Mouse (Mus musculus) T-cell, adult 2 months (primary cell): ENCODE results near the gene Gm45062.
"Not testable (repeated sequence)": the region's sequence is repeated elsewhere in the genome, so short reads cannot be mapped to it uniquely, and the experiment has no call there.

Experiments used
- DNase-seq: peaks from one replicate; pipeline ENCODE4 v3.0.0; 2022; ENCODE audit warnings: low spot score

The Gm45062 gene

GRCm38 (mm10) chr6:8509551-8509950 is 250.3 kb downstream of the Gm45062 start, which contains the start of gene Glcci1:
Gene Glcci1 (plus strand): TSS chr6:8509600.
- no peak for DNase-seq

GRCm38 (mm10) chr6:8509961-8510863 is 251.0 kb downstream of the Gm45062 start:
- DNase-seq: peak; percentile 45

DNA sequence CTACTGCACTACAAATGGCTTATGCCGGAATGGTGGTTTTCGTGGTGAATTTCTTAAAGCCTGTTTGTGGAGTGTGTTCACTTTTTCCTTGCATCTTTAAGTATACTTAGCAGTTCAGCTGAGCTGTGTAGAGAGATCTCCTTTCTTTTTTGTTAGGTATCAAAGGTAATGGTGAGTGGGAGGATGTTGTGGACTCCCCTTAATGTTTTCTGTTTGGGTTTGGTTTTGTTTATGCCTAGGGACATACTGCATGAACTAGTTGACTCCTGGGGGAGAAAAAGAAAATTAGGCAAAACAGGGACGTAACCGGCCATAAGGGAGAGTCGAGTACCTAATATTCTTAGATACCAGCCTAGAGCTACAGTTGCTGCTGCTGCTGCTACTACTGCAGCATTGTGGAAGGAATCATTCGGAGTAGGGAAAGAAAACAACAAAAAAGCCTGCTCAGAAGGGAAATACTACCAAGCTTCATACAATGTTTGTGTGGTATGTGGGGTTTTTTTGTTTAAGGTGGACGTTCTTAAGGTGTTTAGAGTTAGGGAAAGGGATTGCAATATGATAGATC is 251.7 kb downstream of the Gm45062 start:
- peak; percentile 30 for DNase-seq

GRCm38 (mm10) chr6:8511447-8511846 is 252.2 kb downstream of the Gm45062 start:
- DNase-seq: no peak

GRCm38 (mm10) chr6:8512416-8512815 is 253.2 kb downstream of the Gm45062 start:
- peak; percentile 50 for DNase-seq

DNA sequence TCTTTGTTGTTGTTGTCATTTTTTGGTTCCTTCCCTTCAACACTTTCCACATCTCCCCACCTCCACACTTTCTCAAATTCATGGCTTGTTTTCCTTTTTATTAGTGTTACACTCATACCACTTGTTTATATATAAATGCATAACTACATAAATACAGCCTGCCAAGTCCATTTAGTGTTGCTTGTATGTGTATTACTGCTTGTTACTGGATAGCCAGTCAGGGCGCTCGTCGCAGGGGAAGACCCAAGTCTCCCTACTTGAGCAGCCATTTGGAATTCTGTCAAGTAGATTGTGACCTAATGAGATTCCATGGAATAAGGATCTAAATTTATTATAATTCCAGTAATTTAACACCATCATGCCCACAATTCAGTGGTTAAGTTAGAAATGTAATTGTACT is 260.4 kb downstream of the Gm45062 start:
- no peak for DNase-seq

GRCm38 (mm10) chr6:8521231-8521630 is 262.0 kb downstream of the Gm45062 start:
- DNase-seq: no peak

GRCm38 (mm10) chr6:8524717-8525116 is 265.5 kb downstream of the Gm45062 start:
- no peak for DNase-seq

DNA sequence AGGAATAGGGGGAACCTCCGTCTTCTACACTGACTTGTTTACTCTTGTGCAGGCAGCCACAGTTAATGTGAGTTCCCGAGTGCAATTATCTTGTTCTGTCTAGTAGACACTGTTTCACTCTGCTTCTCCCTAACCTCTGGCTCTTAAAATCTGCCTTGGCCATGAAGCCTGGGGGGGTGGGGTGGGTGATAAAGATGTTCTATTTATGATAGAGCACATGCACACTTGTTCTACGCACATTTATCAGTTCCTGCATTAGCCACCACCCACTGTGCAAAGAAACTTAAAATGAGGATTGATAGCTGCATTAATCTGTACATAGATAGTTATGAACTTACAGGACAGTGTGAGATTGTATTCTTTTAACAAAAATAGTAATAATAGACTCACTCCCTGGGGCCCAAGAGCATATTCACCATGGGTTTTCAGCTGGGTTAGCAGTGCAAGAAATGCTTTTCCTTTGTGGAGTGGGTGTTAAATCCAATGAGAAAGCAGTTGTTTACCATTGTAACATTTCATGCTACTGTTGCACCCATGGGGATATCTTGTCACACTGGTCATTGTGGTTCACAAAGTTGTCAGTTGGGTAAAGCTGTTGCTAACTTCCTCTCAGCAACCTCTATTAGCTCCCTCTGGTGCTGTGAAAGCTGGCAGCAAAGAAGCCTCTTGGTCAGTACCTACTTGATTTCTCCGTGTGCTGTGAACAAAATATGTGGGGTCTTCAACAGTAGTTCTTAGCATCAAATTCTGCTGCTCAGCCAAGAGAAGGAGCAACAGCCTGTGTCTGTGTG is 272.0 kb downstream of the Gm45062 start:
- no peak for DNase-seq

GRCm38 (mm10) chr6:8536944-8537343 is 277.7 kb downstream of the Gm45062 start:
- DNase-seq: no peak

GRCm38 (mm10) chr6:8541531-8541930 is 282.3 kb downstream of the Gm45062 start:
- DNase-seq: not testable (repeated sequence)

- no peak for DNase-seq
Measured at GRCm38 (mm10) chr6:8544822-8545221, 285.6 kb downstream of the Gm45062 start.

DNA sequence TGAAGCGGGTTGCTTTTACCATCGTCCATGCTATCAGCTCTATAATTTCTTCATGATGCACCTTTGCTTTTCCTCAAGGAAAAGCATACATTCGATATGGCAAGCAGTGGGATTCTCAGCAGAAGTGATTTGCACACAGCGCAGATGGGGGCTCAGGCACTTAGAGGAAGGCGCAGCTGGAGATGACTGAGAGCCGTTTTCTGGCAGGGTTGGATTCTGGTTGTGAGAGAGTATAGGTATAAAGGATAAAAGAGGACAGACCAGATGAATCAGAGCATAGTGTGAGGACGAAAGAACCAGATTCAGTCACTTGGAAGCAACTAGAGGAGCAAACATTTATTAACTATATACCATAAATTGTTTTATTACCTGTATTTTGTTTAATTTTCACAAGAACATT is 286.5 kb downstream of the Gm45062 start:
- no peak for DNase-seq

GRCm38 (mm10) chr6:8551155-8551554 is 291.9 kb downstream of the Gm45062 start:
- no peak for DNase-seq

DNA sequence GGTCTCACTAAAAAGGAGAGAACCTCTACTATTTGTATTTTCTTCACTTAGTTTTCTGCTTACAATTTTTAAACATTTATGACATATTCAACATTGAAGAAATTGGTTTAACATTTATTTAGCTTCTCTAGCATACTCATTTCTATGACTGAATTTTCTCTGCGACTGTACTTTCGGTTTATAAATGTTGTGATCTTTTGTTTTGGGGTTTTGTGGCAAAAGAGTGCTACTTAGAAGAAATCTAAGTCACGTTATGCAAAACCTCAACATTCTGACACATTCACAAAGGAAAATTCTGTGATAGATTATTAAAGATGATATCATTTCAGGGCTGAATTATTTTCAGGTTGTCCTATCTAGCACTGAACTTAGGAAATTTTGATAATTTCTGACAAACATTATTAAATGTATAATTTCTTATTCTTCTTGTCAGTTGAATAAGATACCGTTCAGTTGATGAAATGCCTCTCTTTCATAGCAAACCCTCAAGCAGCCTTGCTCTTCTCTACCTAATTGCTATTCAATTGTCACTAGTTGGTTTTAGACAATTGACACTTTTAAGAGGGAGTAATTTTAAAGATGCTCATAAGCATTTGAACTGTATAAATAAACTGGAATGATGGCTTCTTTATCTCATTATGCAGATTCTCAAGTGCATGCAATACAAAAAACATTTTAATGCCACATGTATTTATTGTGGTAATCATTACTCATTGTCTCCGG is 297.8 kb downstream of the Gm45062 start:
- DNase-seq: no peak

- no peak for DNase-seq
Measured at GRCm38 (mm10) chr6:8560682-8561081, 301.4 kb downstream of the Gm45062 start.

DNA sequence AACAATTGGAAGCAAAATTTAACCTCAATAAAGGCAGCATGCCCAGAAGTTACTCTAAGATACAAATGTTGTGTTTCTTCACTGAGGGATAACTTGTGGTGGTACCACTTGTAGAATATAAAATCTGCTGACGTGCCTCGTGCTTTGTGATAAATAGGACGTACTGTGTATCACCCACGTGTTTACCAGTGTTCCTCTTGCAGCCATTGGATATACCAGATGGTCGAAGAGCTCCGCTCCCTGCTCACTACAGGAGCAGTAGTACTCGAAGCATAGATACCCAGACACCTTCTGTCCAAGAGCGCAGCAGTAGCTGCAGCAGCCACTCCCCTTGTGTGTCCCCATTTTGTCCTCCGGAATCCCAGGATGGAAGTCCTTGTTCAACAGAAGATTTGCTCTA is 323.1 kb downstream of the Gm45062 start:
- DNase-seq: no peak

- no peak for DNase-seq
Measured at GRCm38 (mm10) chr6:8583892-8584291, 324.6 kb downstream of the Gm45062 start.

GRCm38 (mm10) chr6:8591665-8592064 is 332.4 kb downstream of the Gm45062 start:
- DNase-seq: no peak

GRCm38 (mm10) chr6:8617369-8617768 is 358.1 kb downstream of the Gm45062 start:
- no peak for DNase-seq

- no peak for DNase-seq
Measured at GRCm38 (mm10) chr6:8619582-8620350, 360.5 kb downstream of the Gm45062 start.
